Mouse (Mus musculus) G1E (cell line): Measurements from ENCODE around the gene Mthfd2. TPM values are rescaled to one million over a fixed set of nuclear protein-coding genes. Genes with fewer than 3 reads are reported as not detected.

Experiments
- ATAC-seq: 2 replicates; pipeline ENCODE4 v1.8.0; 2016; ENCODE audit warnings: mild to moderate bottlenecking; ENCODE audit not compliant: insufficient number of reproducible peaks, poor library complexity, low FRiP score, severe bottlenecking; ENCODE audit errors: extremely low read depth
- DNase-seq: peaks from one replicate; pipeline ENCODE4 v3.0.0; 2012; ENCODE audit warnings: low spot score
- H3K27me3 ChIP-seq: 2 replicates; pipeline ENCODE4 v1.6.1; 2012; ENCODE audit warnings: mild to moderate bottlenecking, low read length, inconsistent platforms; ENCODE audit not compliant: insufficient read depth
- H3K36me3 ChIP-seq: replicated peaks from 2 replicates; pipeline ENCODE3; 2012; ENCODE audit warnings: mild to moderate bottlenecking, inconsistent platforms
- H3K4me1 ChIP-seq: 2 replicates; pipeline ENCODE4 v1.6.1; 2012; ENCODE audit warnings: low read depth, low read length, inconsistent platforms, mixed read lengths; ENCODE audit not compliant: insufficient read depth
- H3K4me3 ChIP-seq: 2 replicates; pipeline ENCODE4 v1.5.1; 2012; ENCODE audit warnings: low read depth, mild to moderate bottlenecking, inconsistent platforms, low read length, moderate library complexity, mixed read lengths
- H3K9me3 ChIP-seq: replicated peaks from 2 replicates; pipeline ENCODE4 v1.6.1; 2012; ENCODE audit warnings: inconsistent platforms
- CTCF ChIP-seq: IDR thresholded peaks from 2 replicates; pipeline ENCODE4 v1.5.1; 2012; ENCODE audit warnings: low read depth, low read length, inconsistent platforms, mixed read lengths
- GATA1 ChIP-seq: IDR thresholded peaks from 2 replicates; pipeline ENCODE4 v1.6.1; 2012; ENCODE audit warnings: borderline replicate concordance, low read length, inconsistent platforms, mixed read lengths
- GATA2 ChIP-seq: IDR thresholded peaks from 2 replicates; pipeline ENCODE4 v1.6.1; 2012; ENCODE audit warnings: low read depth, low read length, inconsistent platforms, borderline replicate concordance
- POLR2AphosphoS5 ChIP-seq: IDR thresholded peaks from 2 replicates; pipeline ENCODE4 v1.6.1; 2012; ENCODE audit warnings: low read depth, low read length, inconsistent platforms; ENCODE audit not compliant: insufficient replicate concordance
- TAL1 ChIP-seq: conservative IDR thresholded peaks from 2 replicates; pipeline ENCODE4 v1.6.1; 2012; ENCODE audit warnings: low read depth, low read length, inconsistent platforms, mixed read lengths
- polyA plus RNA-seq: library from polyadenylated mRNA; stranded (reverse); fragments of >175 nt; gene quantifications from 2 replicates; pipeline ENCODE4 v1.2.3, GENCODE M21; 2012
- total RNA-seq, 2 experiments: library from RNA; stranded (forward) in 1 of 2; stranded (reverse) in 1 of 2; fragments of 200-1000 nt in 1 of 2; fragments of >200 nt in 1 of 2; fragmentation: Nextera tagmentation in 1 of 2; gene quantifications; 2 replicates each; pipeline ENCODE4 v1.2.3; 2014 to 2017

Gene Mthfd2
- 36.6 and 37.9 TPM in 2 replicates for total RNA-seq (2014; fragmentation: Nextera tagmentation)
- total RNA-seq (2017): 26.2 and 31.5 TPM in 2 replicates
- polyA plus RNA-seq: 35.8 and 39.8 TPM in 2 replicates

DNA sequence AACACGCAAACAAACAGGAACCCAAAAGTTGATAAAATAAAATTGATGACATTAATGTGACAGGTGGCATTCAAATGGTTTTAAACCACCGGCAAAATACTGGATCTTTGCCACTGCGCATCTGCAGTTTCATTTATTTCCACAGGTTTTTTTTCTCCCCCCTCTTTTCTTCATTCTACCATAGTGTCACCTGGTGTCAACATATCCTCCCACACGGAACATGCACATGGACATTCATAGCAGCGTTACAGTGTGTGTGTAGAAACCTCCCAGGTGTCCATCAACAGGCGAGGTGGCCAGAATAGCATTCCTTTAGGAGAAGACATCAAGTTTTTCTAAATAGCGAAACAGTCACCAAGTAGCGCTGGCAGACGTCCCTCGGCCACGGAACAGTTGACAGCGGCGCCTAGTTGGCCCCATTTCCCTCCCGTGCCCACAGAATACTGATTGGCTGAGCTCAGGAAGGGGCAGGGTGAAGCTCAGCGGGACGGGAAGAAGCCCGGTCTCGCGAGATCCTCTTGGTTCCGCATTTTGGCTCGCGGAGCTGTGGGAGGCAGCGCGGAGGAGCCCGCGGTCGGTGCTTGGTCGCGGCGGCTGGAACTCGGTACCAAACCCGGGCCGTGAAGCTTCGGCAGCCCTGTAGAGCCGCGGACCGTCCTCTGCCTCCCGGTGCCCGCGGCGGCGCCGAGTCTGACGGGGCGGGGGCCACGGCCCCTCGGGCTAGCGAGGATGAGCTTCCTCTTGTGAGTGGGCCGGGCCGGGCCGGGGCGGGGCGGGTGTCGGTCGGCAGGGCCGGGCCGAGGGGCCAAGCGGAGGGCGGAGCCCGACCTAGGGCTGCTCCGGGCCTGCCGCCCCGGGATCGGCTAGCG is at the start of gene Mthfd2, which contains the start of gene Mob1a:
Gene Mthfd2 (minus strand): TSS at position 384 of the 869 bp plus-strand sequence.
Gene Mob1a (plus strand): TSS at position 492 of the 869 bp plus-strand sequence.
- DNase-seq (peak; percentile 93), ATAC-seq (peak; percentile 96)
- Histone ChIP-seq H3K4me3 (peak within 1 kb of the TSS; percentile 82), H3K9me3 (no peaks in the 10 kb centered on the region), H3K27me3 (no peaks in the 10 kb centered on the region), H3K4me1 (peaks cover 48% of the 10 kb centered on the region), H3K36me3 (peaks cover 43% of the 10 kb centered on the region)
- TF ChIP-seq GATA1 (no peak), TAL1 (no peak), CTCF (no peak), POLR2AphosphoS5 (no peak), GATA2 (no peak)

DNA sequence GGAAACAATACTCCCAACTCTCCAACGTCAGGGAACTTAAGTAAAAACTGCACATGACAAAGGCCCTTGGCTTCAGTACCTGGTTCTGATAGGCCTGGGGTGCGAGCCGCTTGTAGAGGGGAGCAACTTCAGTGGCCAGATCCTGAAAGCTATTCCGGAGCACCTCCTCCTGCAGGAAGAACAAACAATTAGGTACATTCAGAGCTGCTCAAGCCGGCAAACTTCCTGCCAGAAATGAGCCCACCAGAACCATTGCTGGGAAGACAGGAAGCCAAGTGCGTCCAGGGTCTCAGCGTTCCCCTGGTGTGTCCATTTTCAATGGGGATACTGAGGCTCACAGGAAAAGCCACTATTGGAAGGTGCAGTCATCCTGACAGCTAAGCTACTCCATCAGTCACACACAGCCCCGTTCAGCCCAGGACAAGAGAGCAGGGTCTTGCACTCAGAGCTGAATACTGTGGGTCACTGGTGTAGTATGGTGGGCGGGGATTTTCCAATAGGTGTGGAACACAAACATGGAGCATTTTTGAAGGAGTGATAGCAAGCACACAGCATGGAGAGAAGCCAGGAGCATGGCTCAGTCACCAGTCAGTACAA is 48.1 kb upstream of the Mthfd2 start:
- peaks cover 100% of the 10 kb centered on the region for H3K36me3 ChIP-seq
- no peak for ATAC-seq

DNA sequence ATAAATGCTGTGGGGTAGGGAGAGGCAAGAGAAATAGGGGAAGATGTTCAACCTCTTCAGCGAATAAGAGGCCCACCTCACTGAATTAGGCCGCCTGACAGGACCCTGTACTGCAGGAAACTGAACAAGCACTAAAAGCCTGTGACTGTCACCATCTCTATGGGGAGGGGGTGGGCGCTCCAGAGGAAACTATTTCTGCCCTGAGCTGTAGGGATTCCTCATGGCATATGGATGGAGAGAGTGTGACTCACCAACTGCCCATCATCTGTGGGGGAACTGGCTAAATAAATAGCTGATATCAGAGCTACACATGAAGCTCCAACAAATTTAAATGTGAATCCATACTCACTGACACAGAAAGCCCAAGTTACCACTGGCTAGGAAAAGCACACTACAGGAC is 45.6 kb upstream of the Mthfd2 start:
- TF ChIP-seq GATA2 (no peak), CTCF (no peak), GATA1 (no peak), TAL1 (no peak), POLR2AphosphoS5 (no peak)
- no peak for ATAC-seq
- Histone ChIP-seq H3K36me3 (peaks cover 99% of the 10 kb centered on the region), H3K4me3 (no peak overlapping the region), H3K9me3 (no peaks in the 10 kb centered on the region), H3K27me3 (no peaks in the 10 kb centered on the region; the same call in 1 of the 2 replicates), H3K4me1 (peaks cover 12% of the 10 kb centered on the region; the same call in 1 of the 2 replicates)
- DNase-seq: no peak

More for the DNA sequence above, 48.1 kb upstream of the Mthfd2 start:
- DNase-seq: no peak
- Histone ChIP-seq H3K9me3 (no peaks in the 10 kb centered on the region), H3K4me3 (no peak overlapping the region), H3K4me1 (peaks cover 9% of the 10 kb centered on the region; the same call in 1 of the 2 replicates), H3K27me3 (no peaks in the 10 kb centered on the region)
- TF ChIP-seq CTCF (no peak), TAL1 (no peak), GATA1 (no peak), GATA2 (no peak), POLR2AphosphoS5 (no peak)

DNA sequence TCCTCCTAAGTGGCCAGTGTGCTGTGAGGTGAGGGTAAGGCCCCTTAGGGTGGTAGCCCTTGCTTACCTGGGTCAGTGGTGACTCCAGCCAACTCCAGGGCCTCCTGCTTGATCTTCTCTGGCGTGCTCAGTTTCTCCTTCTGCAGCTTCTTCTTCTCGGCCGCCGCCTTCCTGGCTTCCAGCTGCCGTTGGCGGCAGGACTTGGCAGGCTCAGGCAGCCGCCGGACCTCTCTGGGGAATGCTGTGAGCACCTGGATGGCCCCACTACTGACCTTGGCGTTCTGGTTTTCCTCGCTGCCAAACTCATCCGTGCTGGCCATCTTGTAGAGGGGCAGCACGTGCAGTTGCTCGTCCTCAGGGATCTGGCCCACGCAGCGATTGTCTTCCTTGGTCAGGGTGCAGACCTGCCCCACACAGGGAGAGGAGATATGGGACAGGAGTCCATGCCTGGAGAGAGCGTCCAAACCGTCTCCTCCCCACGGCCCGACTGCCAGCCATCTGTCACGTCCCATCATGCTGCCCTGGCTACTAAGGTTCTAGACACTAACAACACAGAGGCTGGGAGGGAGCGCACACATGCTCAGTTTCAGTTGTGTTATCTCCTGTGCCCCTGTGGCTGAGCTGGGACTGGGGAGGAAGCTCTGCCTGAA is 44.7 kb upstream of the Mthfd2 start:
- no peak overlapping the region for H3K4me3 ChIP-seq
- peaks cover 13% of the 10 kb centered on the region for H3K4me1 ChIP-seq
- TF ChIP-seq POLR2AphosphoS5: no peak
- no peak for TF ChIP-seq TAL1
- no peak for TF ChIP-seq GATA1
- TF ChIP-seq CTCF: no peak
- TF ChIP-seq GATA2: no peak
- DNase-seq: no peak
- H3K27me3 ChIP-seq: no peaks in the 10 kb centered on the region; the same call in 1 of the 2 replicates
- no peaks in the 10 kb centered on the region for H3K9me3 ChIP-seq
- ATAC-seq: no peak
- peaks cover 96% of the 10 kb centered on the region for H3K36me3 ChIP-seq

DNA sequence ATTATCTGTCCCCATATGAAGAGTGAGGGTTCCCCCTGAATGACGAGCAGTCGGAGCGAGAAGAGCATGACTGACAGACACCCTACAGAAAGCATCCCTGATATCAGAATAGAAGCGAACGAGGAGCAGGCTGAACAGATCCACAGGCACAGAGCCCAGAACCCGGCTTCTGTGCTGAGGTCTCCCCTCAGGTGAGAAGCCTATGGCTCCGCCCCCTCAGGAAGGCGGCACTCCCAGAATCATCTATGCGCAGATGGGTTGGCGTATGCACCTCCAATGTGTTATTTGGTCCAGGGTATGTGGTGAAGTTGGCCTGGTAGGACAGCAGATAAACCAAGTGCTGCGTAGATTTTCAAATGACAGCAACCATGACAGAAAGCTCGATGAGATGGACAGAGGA is 37.4 kb upstream of the Mthfd2 start:
- ATAC-seq (no peak), DNase-seq (no peak)
- TF ChIP-seq GATA1 (no peak), POLR2AphosphoS5 (no peak), TAL1 (no peak), CTCF (no peak), GATA2 (no peak)
- Histone ChIP-seq H3K4me3 (no peak overlapping the region), H3K9me3 (no peaks in the 10 kb centered on the region), H3K36me3 (peaks cover 90% of the 10 kb centered on the region), H3K27me3 (no peaks in the 10 kb centered on the region; the same call in 1 of the 2 replicates), H3K4me1 (peaks cover 42% of the 10 kb centered on the region)
